In the genomic region with DNA sequence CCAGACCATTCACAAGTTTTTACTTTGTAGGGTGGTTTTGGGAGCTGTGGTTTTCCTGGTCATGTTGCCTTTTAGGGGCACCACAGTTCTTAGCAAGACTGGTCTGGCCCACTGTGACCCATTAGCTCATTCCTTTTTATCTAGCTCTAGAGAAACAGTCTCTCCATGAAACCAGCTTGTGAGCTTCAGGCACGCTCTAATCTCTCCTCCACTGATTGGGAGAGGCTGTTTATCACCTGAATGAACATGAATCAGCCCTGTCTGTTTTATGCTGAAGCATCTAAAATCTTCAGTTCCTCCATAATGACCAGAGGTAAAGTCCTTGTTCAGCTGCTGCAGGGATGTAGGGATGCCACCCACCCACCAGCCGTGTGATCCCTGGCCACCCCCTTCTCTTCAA, we compare ENCODE assay signal across 24 mouse cellular contexts.
DNase-seq lines count a peak whose midpoint lies in the region; ATAC-seq and TF ChIP-seq lines count a peak whose summit lies in the region.
"Had no signal": no experiment of that assay in that cellular context is flagged by ENCODE, and none has a peak within 500 bp of the region (broad histone marks: within the 10 kb centered on the region; RNA-seq: fewer than 3 reads in every experiment).

No protein-coding gene starts in this region.

- WGBS in intestine, postnatal 0 days = 74% methylated on average over 2 of the region's 2 CpGs
- 77% methylated on average over 2 of the region's 2 CpGs for WGBS in intestine, embryonic 16.5 days

- no peak overlapping the region for H3K9ac ChIP-seq in intestine, postnatal 0 days (ENCODE audit: low read depth, low read length)
- H3K9ac ChIP-seq in intestine, embryonic 16.5 days (ENCODE audit: low read depth, low read length) = no peak overlapping the region
- no peak overlapping the region for H3K9ac ChIP-seq in MEL (ENCODE audit: control insufficient read depth, low read depth, low read length, poor library complexity, severe bottlenecking)

- H3K9me3 ChIP-seq in intestine, postnatal 0 days (ENCODE audit: control insufficient read depth) = no peaks in the 10 kb centered on the region
- H3K9me3 ChIP-seq in intestine, embryonic 16.5 days (ENCODE audit: control insufficient read depth, low read length) = no peaks in the 10 kb centered on the region
- H3K9me3 ChIP-seq in MEL (replicated peaks; ENCODE audit: insufficient read depth, low read length) = no peaks in the 10 kb centered on the region
- H3K9me3 ChIP-seq: G1E had no signal

- TF ChIP-seq CTCF in intestine, postnatal 0 days (IDR thresholded peaks at IDR 0.05; ENCODE audit: low read depth) = no peak
- TF ChIP-seq CTCF in MEL (IDR thresholded peaks at IDR 0.05 in 2 of 3, conservative IDR thresholded peaks at IDR 0.05 in 1 of 3; ENCODE audit: control insufficient read depth in 1 of 3, insufficient read depth in 1 of 3, low read depth in 2 of 3, low read length in 3 of 3, poor library complexity in 1 of 3, severe bottlenecking in 1 of 3) = no peak

- no peak for TF ChIP-seq POLR2A in MEL (IDR thresholded peaks at IDR 0.05; ENCODE audit: control insufficient read depth in 1 of 2, insufficient read depth in 1 of 2, low read depth in 1 of 2, low read length in 2 of 2, poor library complexity in 1 of 2)

- no peaks in the 10 kb centered on the region for H3K4me1 ChIP-seq in intestine, postnatal 0 days (replicated peaks; ENCODE audit: control insufficient read depth, insufficient read depth, low read length)
- peaks cover 5% of the 10 kb centered on the region for H3K4me1 ChIP-seq in intestine, embryonic 16.5 days (ENCODE audit: control insufficient read depth, insufficient read depth, low read length)
- peaks cover 14 to 31% of the 10 kb centered on the region in 2 experiments for H3K4me1 ChIP-seq in MEL (ENCODE audit: control insufficient read depth in 1 of 2, insufficient read depth in 2 of 2, low read length in 2 of 2)

- TF ChIP-seq RAD21 in MEL (IDR thresholded peaks at IDR 0.05; ENCODE audit: low read depth, low read length) = no peak

- DNase-seq in MEL (ENCODE audit: low read depth, low spot score) = peak; percentile 33
- DNase-seq in right cerebral cortex, postnatal 14 days = no peak
- no peak for DNase-seq in adrenal gland, adult (ENCODE audit: inconsistent age in 2 of 2, low spot score in 1 of 2)
- no peak for DNase-seq in ovary, postnatal 36 days (ENCODE audit: low spot score)
- DNase-seq: adrenal gland, adult 2 months; adrenal gland, adult 8-10 months; adrenal gland, postnatal 10 days; adrenal gland, postnatal 14 days; adrenal gland, postnatal 25 days; adrenal gland, postnatal 36 days; B cell, adult 2 months; cerebellum, adult 11 months; cerebellum, adult 11-12 months; cerebellum, adult 18-20 months; cerebellum, adult 2 months had no signal

- no peak overlapping the region for H3K27ac ChIP-seq in intestine, postnatal 0 days (ENCODE audit: low read depth, low read length)
- no peak overlapping the region for H3K27ac ChIP-seq in intestine, embryonic 16.5 days (ENCODE audit: low read length)
- H3K27ac ChIP-seq in MEL (ENCODE audit: control insufficient read depth, low read depth, low read length) = no peak overlapping the region

- TF ChIP-seq EP300 in MEL (IDR thresholded peaks at IDR 0.05; ENCODE audit: low read depth in 1 of 2, low read length in 2 of 2) = peak in 1 of 2 experiments; percentile 69; a peak in 2 of 4 replicates

- H3K36me3 ChIP-seq in intestine, postnatal 0 days (ENCODE audit: control insufficient read depth, insufficient read depth) = no peaks in the 10 kb centered on the region
- H3K36me3 ChIP-seq in intestine, embryonic 16.5 days (ENCODE audit: control insufficient read depth, insufficient read depth, low read length) = no peaks in the 10 kb centered on the region
- H3K36me3 ChIP-seq in MEL (ENCODE audit: control insufficient read depth in 1 of 2, insufficient read depth in 2 of 2, low read length in 2 of 2) = peaks cover 0 to 15% of the 10 kb centered on the region in 2 experiments; a peak in 2 of 4 replicates
- H3K36me3 ChIP-seq: G1E had no signal

- H3K79me2 ChIP-seq in MEL (ENCODE audit: control insufficient read depth, insufficient read depth, low read length, poor library complexity) = no peaks in the 10 kb centered on the region

- ATAC-seq in intestine, postnatal 0 days = peak; percentile 41; the same call in 1 of the 2 replicates
- ATAC-seq in intestine, embryonic 16.5 days = no peak
- peak; percentile 47 for ATAC-seq in megakaryocyte progenitor cell, adult 5-6 weeks (replicated peaks; ENCODE audit: poor library complexity)
- peak; percentile 57 for ATAC-seq in megakaryocyte-erythroid progenitor cell, adult 5-6 weeks (replicated peaks; ENCODE audit: low FRiP score, low TSS enrichment, poor library complexity, severe bottlenecking)
- ATAC-seq: activated CD4-positive, CD25-positive, alpha-beta regulatory T cell, adult 4 months; CD4-positive, CD25-positive, alpha-beta regulatory T cell, adult 4 months; Patski had no signal

- H3K27me3 ChIP-seq in intestine, postnatal 0 days (replicated peaks; ENCODE audit: control insufficient read depth, insufficient read depth, low read length) = no peaks in the 10 kb centered on the region
- H3K27me3 ChIP-seq in intestine, embryonic 16.5 days (replicated peaks; ENCODE audit: control insufficient read depth, insufficient read depth, low read length) = no peaks in the 10 kb centered on the region
- no peaks in the 10 kb centered on the region for H3K27me3 ChIP-seq in MEL (ENCODE audit: control insufficient read depth in 1 of 2, insufficient read depth in 2 of 2, low read length in 2 of 2)
- H3K27me3 ChIP-seq: CH12.LX, Patski had no signal

- no peak overlapping the region for H3K4me2 ChIP-seq in intestine, postnatal 0 days (replicated peaks; ENCODE audit: low read depth)
- H3K4me2 ChIP-seq in intestine, embryonic 16.5 days (ENCODE audit: low read depth, low read length) = no peak overlapping the region

- no peak overlapping the region for H3K4me3 ChIP-seq in intestine, postnatal 0 days (ENCODE audit: low read depth, low read length)
- no peak overlapping the region for H3K4me3 ChIP-seq in intestine, embryonic 16.5 days (ENCODE audit: low read length)
- no peak overlapping the region for H3K4me3 ChIP-seq in MEL (ENCODE audit: control insufficient read depth in 1 of 2, insufficient read depth in 1 of 2, low read depth in 2 of 2, low read length in 2 of 2)

TF ChIP-seq in MEL, 35 proteins besides CTCF, POLR2A, EP300 and RAD21:
- TF ChIP-seq HCFC1 (IDR thresholded peaks at IDR 0.05; ENCODE audit: low read depth, low read length) (no peak), TAL1 (IDR thresholded peaks at IDR 0.05; ENCODE audit: low read length) (no peak), GABPA (IDR thresholded peaks at IDR 0.05; ENCODE audit: low read depth, low read length) (no peak), MXI1 (IDR thresholded peaks at IDR 0.05; ENCODE audit: low read depth, low read length) (no peak), MAX (IDR thresholded peaks at IDR 0.05; ENCODE audit: low read length) (no peak), ZMIZ1 (IDR thresholded peaks at IDR 0.05; ENCODE audit: low read depth, low read length) (no peak), MYC (IDR thresholded peaks at IDR 0.05; ENCODE audit: low read depth, low read length) (no peak), POLR2AphosphoS5 (IDR thresholded peaks at IDR 0.05; ENCODE audit: borderline replicate concordance, low read depth, low read length) (no peak), UBTF (IDR thresholded peaks at IDR 0.05; ENCODE audit: borderline replicate concordance, insufficient read depth, low read depth, low read length) (no peak), ZNF384 (IDR thresholded peaks at IDR 0.05; ENCODE audit: low read depth, low read length) (no peak), TCF12 (IDR thresholded peaks at IDR 0.05; ENCODE audit: low read depth, low read length) (peak; percentile 69; the same call in 1 of the 2 replicates), SIN3A (IDR thresholded peaks at IDR 0.05; ENCODE audit: low read length) (no peak), NRF1 (IDR thresholded peaks at IDR 0.05; ENCODE audit: insufficient read depth, low read depth, low read length, poor library complexity, severe bottlenecking) (no peak), JUND (IDR thresholded peaks at IDR 0.05; ENCODE audit: low read depth, low read length) (no peak), MAFK (IDR thresholded peaks at IDR 0.05; ENCODE audit: borderline replicate concordance, low read depth, low read length) (no peak), GATA1 (IDR thresholded peaks at IDR 0.05; ENCODE audit: low read depth, low read length) (peak; percentile 80), CHD1 (IDR thresholded peaks at IDR 0.05; ENCODE audit: low read depth, low read length) (no peak), MAZ (IDR thresholded peaks at IDR 0.05; ENCODE audit: low read depth, low read length) (no peak), SMC3 (IDR thresholded peaks at IDR 0.05; ENCODE audit: low read depth, low read length) (no peak), E2F4 (IDR thresholded peaks at IDR 0.05; ENCODE audit: borderline replicate concordance, low read depth, low read length) (no peak), MYB (IDR thresholded peaks at IDR 0.05; ENCODE audit: low read depth, low read length) (no peak), NELFE (IDR thresholded peaks at IDR 0.05; ENCODE audit: low read depth, low read length) (no peak), ZC3H11A (IDR thresholded peaks at IDR 0.05; ENCODE audit: low read depth, low read length) (no peak), USF1 (IDR thresholded peaks at IDR 0.05; ENCODE audit: low read depth, low read length) (no peak), RCOR1 (IDR thresholded peaks at IDR 0.05; ENCODE audit: low read depth, low read length) (peak; percentile 64), ETS1 (IDR thresholded peaks at IDR 0.05; ENCODE audit: low read depth, low read length) (peak; percentile 82), ELF1 (IDR thresholded peaks at IDR 0.05; ENCODE audit: low read depth, low read length) (no peak), POLR2AphosphoS2 (IDR thresholded peaks at IDR 0.05; ENCODE audit: low read length) (no peak), MEF2A (IDR thresholded peaks at IDR 0.05; ENCODE audit: extremely low read depth, insufficient replicate concordance, low read depth, low read length, poor library complexity, severe bottlenecking) (0 out of 2 replicates have a peak, but pooled peaks have one; percentile 31), BHLHE40 (IDR thresholded peaks at IDR 0.05; ENCODE audit: borderline replicate concordance, low read depth, low read length) (peak; percentile 28; the same call in 1 of the 2 replicates), USF2 (IDR thresholded peaks at IDR 0.05; ENCODE audit: borderline replicate concordance in 1 of 2, insufficient read depth in 1 of 2, low read depth in 1 of 2, low read length in 2 of 2) (no peak), ZKSCAN1 (IDR thresholded peaks at IDR 0.05; ENCODE audit: low read depth, low read length) (no peak)
